9 mouse cellular contexts compared by ENCODE assay signal in the genomic region with DNA sequence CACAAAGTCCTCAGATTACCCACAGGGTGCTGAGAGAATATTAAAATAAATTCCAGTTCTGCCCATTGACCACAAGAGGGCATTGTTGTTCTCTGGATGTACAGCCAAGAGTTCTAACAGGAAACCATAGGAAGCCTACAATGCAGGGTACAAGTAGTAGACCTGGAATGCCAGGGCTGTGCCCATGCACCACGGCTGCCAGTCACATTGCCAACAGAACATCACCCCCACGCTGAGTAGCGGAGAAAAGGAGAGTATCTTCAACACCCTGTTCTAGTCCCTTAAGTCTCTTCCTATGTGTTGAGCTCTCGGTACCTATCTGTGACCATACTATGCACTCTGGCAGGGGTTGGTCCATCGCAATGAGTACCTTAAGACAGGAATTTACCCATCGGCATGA. TPM values are rescaled to one million over a fixed set of nuclear protein-coding genes. Genes with fewer than 3 reads are reported as not detected.
A peak's percentile ranks its signal among the peaks of the same experiment; 100 is the strongest.
DNase-seq lines count a peak whose midpoint lies in the region; ATAC-seq and TF ChIP-seq lines count a peak whose summit lies in the region.
"Had no signal": no experiment of that assay in that cellular context is flagged by ENCODE, and none has a peak within 500 bp of the region (broad histone marks: within the 10 kb centered on the region; RNA-seq: fewer than 3 reads in every experiment).

No protein-coding gene starts in this region.

- no peak for TF ChIP-seq EP300 in heart, postnatal 0 days (IDR thresholded peaks at IDR 0.05; ENCODE audit: low read depth)

- no peak overlapping the region for H3K4me3 ChIP-seq in embryonic facial prominence, embryonic 11.5 days (ENCODE audit: low read depth, low read length)
- H3K4me3 ChIP-seq in heart, postnatal 0 days (ENCODE audit: low read depth, low read length), result no peak overlapping the region
- H3K4me3 ChIP-seq in limb, embryonic 15.5 days, result no peak overlapping the region
- no peak overlapping the region for H3K4me3 ChIP-seq in neural tube, embryonic 15.5 days (replicated peaks)
- H3K4me3 ChIP-seq: heart, embryonic 13.5 days had no signal

- no peaks in the 10 kb centered on the region; the same call in 1 of the 2 replicates for H3K9me3 ChIP-seq in embryonic facial prominence, embryonic 11.5 days (replicated peaks; ENCODE audit: control insufficient read depth, low read length)
- no peaks in the 10 kb centered on the region; the same call in 1 of the 2 replicates for H3K9me3 ChIP-seq in heart, postnatal 0 days (replicated peaks; ENCODE audit: control insufficient read depth, low read length)
- no peaks in the 10 kb centered on the region for H3K9me3 ChIP-seq in limb, embryonic 15.5 days
- no peaks in the 10 kb centered on the region for H3K9me3 ChIP-seq in neural tube, embryonic 15.5 days (replicated peaks)

- H3K4me2 ChIP-seq in embryonic facial prominence, embryonic 11.5 days (ENCODE audit: low read depth, low read length), result no peak overlapping the region
- no peak overlapping the region for H3K4me2 ChIP-seq in heart, postnatal 0 days (ENCODE audit: low read depth, low read length)
- H3K4me2 ChIP-seq in limb, embryonic 15.5 days, result no peak overlapping the region
- no peak overlapping the region for H3K4me2 ChIP-seq in neural tube, embryonic 15.5 days
- H3K4me2 ChIP-seq: heart, embryonic 13.5 days had no signal

- H3K9ac ChIP-seq in embryonic facial prominence, embryonic 11.5 days (replicated peaks; ENCODE audit: low read length), result no peak overlapping the region
- no peak overlapping the region for H3K9ac ChIP-seq in heart, postnatal 0 days (replicated peaks; ENCODE audit: low read depth, low read length)
- no peak overlapping the region for H3K9ac ChIP-seq in limb, embryonic 15.5 days
- no peak overlapping the region for H3K9ac ChIP-seq in neural tube, embryonic 15.5 days (replicated peaks)
- H3K9ac ChIP-seq: heart, embryonic 13.5 days had no signal

- 64% methylated on average over 6 of the region's 6 CpGs for WGBS in embryonic facial prominence, embryonic 11.5 days
- WGBS in heart, postnatal 0 days, result 49% methylated on average over 6 of the region's 6 CpGs
- 66% methylated on average over 6 of the region's 6 CpGs for WGBS in limb, embryonic 15.5 days
- WGBS in neural tube, embryonic 15.5 days, result 67% methylated on average over 6 of the region's 6 CpGs

- no peaks in the 10 kb centered on the region for H3K36me3 ChIP-seq in embryonic facial prominence, embryonic 11.5 days (replicated peaks; ENCODE audit: control insufficient read depth, insufficient read depth, low read depth, low read length)
- no peaks in the 10 kb centered on the region for H3K36me3 ChIP-seq in heart, postnatal 0 days (replicated peaks; ENCODE audit: control insufficient read depth, insufficient read depth, low read length)
- no peaks in the 10 kb centered on the region for H3K36me3 ChIP-seq in limb, embryonic 15.5 days
- no peaks in the 10 kb centered on the region for H3K36me3 ChIP-seq in neural tube, embryonic 15.5 days
- H3K36me3 ChIP-seq: heart, embryonic 13.5 days had no signal

- H3K27ac ChIP-seq in embryonic facial prominence, embryonic 11.5 days (replicated peaks; ENCODE audit: low read depth, low read length), result no peak overlapping the region
- no peak overlapping the region for H3K27ac ChIP-seq in heart, postnatal 0 days (ENCODE audit: low read depth)
- H3K27ac ChIP-seq in limb, embryonic 15.5 days, result no peak overlapping the region
- H3K27ac ChIP-seq in neural tube, embryonic 15.5 days (replicated peaks), result no peak overlapping the region
- H3K27ac ChIP-seq: heart, embryonic 13.5 days had no signal

- TF ChIP-seq CTCF in heart, postnatal 0 days (IDR thresholded peaks at IDR 0.05; ENCODE audit: low read depth), result peak; percentile 88

- H3K4me1 ChIP-seq in embryonic facial prominence, embryonic 11.5 days (ENCODE audit: control insufficient read depth, insufficient read depth, low read length), result no peaks in the 10 kb centered on the region
- H3K4me1 ChIP-seq in heart, postnatal 0 days (ENCODE audit: control insufficient read depth, insufficient read depth), result no peaks in the 10 kb centered on the region
- H3K4me1 ChIP-seq in limb, embryonic 15.5 days, result no peaks in the 10 kb centered on the region
- H3K4me1 ChIP-seq in neural tube, embryonic 15.5 days, result 0 out of 2 replicates have a peak, but pooled peaks cover 3% of the 10 kb centered on the region

- ATAC-seq in embryonic facial prominence, embryonic 11.5 days (replicated peaks; ENCODE audit: insufficient number of reproducible peaks, low FRiP score, low TSS enrichment, low read depth), result peak; percentile 80
- ATAC-seq in heart, postnatal 0 days (ENCODE audit: insufficient read depth, low read depth), result peak; percentile 69
- 0 out of 2 replicates have a peak, but pooled peaks have one; percentile 55 for ATAC-seq in limb, embryonic 15.5 days (ENCODE audit: insufficient number of reproducible peaks, low FRiP score, low TSS enrichment, low read depth)
- ATAC-seq in neural tube, embryonic 15.5 days (ENCODE audit: low FRiP score), result peak; percentile 87

- no peaks in the 10 kb centered on the region for H3K27me3 ChIP-seq in embryonic facial prominence, embryonic 11.5 days (ENCODE audit: control insufficient read depth, insufficient read depth, low read length)
- H3K27me3 ChIP-seq in heart, postnatal 0 days (ENCODE audit: control insufficient read depth, insufficient read depth, low read length), result no peaks in the 10 kb centered on the region
- H3K27me3 ChIP-seq in limb, embryonic 15.5 days, result no peaks in the 10 kb centered on the region
- no peaks in the 10 kb centered on the region for H3K27me3 ChIP-seq in neural tube, embryonic 15.5 days (replicated peaks)
- H3K27me3 ChIP-seq: heart, embryonic 13.5 days had no signal

- DNase-seq in ES-CJ7 (ENCODE audit: low read depth, low spot score), result peak; percentile 74
- peak; percentile 14 for DNase-seq in adrenal gland, postnatal 25 days
- DNase-seq in embryonic facial prominence, embryonic 11.5 days (ENCODE audit: low spot score), result peak; percentile 85
- peak; percentile 88 for DNase-seq in heart, postnatal 0 days (ENCODE audit: low spot score)
- peak; percentile 40 for DNase-seq in kidney, postnatal 10 days
- no peak for DNase-seq in spleen, postnatal 14 days (ENCODE audit: low spot score in 2 of 2)

RNA-seq across cellular contexts. Expression of gene Tlr3, which starts 43.5 kb away (rescaled TPM):
- total RNA-seq in adrenal gland, postnatal 25 days (2021), result 7.7 and 9.0 TPM in 2 replicates
- polyA plus RNA-seq in embryonic facial prominence, embryonic 11.5 days (2014; fragmentation: Nextera tagmentation; extraction: Ambion mirVana), result 1.0 and 2.1 TPM in 2 replicates
- total RNA-seq in heart, postnatal 0 days (2014; rRNA removed; ENCODE audit: low replicate concordance), result 2.9 and 6.6 TPM in 2 replicates
- polyA plus RNA-seq in heart, postnatal 0 days (2015; fragmentation: Nextera tagmentation; extraction: Ambion mirVana), result 2.3 and 2.9 TPM in 2 replicates
- 1.0 and 1.2 TPM in 2 replicates for polyA plus RNA-seq in limb, embryonic 15.5 days (2015; fragmentation: Nextera tagmentation; extraction: Ambion mirVana)
- 0.84 and 1.5 TPM in 2 replicates for polyA plus RNA-seq in neural tube, embryonic 15.5 days (2015; fragmentation: Nextera tagmentation; extraction: Ambion mirVana)

RNA-seq across cellular contexts. Expression of gene Sorbs2, which starts 53.2 kb away (rescaled TPM):
- total RNA-seq in adrenal gland, postnatal 25 days (2021), result 125 and 131 TPM in 2 replicates
- polyA plus RNA-seq in embryonic facial prominence, embryonic 11.5 days (2014; fragmentation: Nextera tagmentation; extraction: Ambion mirVana), result 23.9 and 26.6 TPM in 2 replicates
- 385 and 419 TPM in 2 replicates for total RNA-seq in heart, postnatal 0 days (2014; rRNA removed; ENCODE audit: low replicate concordance)
- polyA plus RNA-seq in heart, postnatal 0 days (2015; fragmentation: Nextera tagmentation; extraction: Ambion mirVana), result 205 and 228 TPM in 2 replicates
- polyA plus RNA-seq in limb, embryonic 15.5 days (2015; fragmentation: Nextera tagmentation; extraction: Ambion mirVana), result 34.9 and 40.6 TPM in 2 replicates
- polyA plus RNA-seq in neural tube, embryonic 15.5 days (2015; fragmentation: Nextera tagmentation; extraction: Ambion mirVana), result 43.4 and 48.8 TPM in 2 replicates

Comparison
In these comparisons a context has a peak if more than half of its experiments do, and no peak if none do; other contexts are left out.
1. DNase-seq: peak in ES-CJ7 (single experiment), adrenal gland, postnatal 25 days (single experiment), embryonic facial prominence, embryonic 11.5 days (single experiment), heart, postnatal 0 days (single experiment) and kidney, postnatal 10 days (single experiment); none in spleen, postnatal 14 days (0 of 2).
2. Peak in every context shown above with its lines, with median percentiles within 50 percentile points of each other: ATAC-seq.